Mouse (Mus musculus) right cerebral cortex, postnatal 14 days (tissue): ENCODE data around the gene Tlk1.

Source experiments
- DNase-seq: peaks from one replicate; pipeline ENCODE4 v3.0.0; 2022

Tlk1 gene

DNA sequence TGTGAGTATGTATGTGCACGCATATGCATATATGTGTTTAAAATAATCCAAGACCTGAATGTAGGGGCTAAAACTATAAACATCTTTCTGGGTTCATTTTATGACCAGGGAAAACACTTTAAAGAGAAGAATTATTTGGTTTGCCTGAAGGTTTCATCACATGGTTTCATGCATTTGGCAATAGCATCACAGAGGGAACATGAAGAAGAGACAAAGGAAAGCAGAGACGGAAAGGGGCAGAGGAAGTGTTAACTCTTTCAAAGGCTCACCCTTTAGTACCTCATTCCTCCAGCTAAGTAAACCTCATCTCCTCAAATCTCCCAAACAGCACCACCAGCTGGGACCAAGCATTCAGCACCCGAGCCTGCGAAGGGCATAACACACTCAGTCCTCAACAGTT is 41.1 kb downstream of the Tlk1 start:
- no peak for DNase-seq

DNA sequence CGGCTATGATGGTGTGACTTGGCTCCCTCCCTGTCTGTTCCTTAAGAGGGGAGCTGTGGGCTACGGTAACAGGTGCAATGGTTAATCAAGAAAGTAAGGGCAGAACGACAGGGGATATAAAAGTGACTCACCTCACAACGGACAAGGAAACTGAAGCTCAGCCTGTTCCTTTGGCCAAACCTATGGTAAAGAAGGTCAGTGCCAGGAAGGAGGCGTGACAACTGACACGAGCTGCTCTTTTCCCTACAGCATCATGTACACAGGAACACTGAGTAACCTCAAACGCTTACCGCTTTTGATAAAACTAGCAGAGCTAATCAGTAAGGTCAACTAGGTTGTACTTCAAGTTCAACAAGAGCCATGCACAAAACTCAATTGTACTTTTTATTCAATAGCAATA is 42.0 kb downstream of the Tlk1 start:
- no peak for DNase-seq

DNA sequence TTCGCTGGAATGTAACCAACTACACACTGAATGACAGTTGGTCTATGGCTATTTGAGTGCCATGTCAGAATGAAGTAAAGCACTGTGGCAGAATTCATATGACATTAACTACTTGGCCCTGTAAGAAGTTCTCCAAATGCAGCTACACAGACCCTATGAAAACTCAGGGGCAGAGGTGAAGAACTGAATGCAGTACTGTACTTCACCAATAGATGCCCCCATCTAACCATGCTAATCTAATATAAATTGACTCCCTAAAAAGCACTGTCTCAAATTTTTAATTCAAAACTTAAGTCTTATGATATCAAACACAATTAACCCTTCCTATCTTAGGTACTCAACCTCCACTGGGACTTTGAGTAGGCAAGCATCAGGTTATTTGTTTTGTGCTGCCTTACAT is 45.9 kb downstream of the Tlk1 start:
- DNase-seq, result no peak

DNA sequence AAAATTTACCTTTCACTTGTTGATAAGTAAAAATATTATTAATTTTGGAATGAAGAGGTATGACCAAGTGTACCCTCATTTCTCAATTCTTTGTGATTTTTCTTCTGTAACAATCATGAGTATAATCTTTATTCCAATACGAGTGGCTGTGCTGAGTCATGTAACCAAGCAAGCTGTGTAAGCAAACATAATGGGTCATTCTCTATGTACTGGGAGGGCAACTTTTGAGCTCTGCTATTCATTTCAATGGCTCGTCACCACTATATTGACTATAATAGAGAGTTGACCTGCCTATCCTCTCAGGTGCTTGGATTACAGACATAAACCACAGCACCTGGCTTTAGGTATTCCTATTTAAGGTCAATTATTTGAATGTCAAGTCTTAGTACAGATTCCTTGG is 48.8 kb downstream of the Tlk1 start:
- no peak for DNase-seq

DNA sequence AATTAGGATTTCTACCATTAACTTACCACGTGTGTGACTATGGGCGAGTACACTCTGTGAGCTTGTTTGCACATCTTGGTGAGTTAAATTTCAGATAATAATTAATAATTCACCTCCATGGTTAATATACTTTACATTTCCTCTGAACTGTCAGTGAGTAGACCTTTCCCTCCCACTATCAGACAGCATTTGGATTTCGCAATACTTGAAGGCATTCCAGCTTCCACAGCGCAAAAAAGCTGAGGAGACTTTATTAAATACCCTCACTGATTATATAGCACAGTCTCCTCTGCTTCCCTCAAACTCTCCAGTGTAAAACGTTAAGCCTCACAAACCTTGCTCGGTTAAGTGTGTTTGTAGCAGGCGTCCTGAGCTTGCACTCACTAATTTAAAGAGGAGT is 60.8 kb downstream of the Tlk1 start:
- no peak for DNase-seq

DNA sequence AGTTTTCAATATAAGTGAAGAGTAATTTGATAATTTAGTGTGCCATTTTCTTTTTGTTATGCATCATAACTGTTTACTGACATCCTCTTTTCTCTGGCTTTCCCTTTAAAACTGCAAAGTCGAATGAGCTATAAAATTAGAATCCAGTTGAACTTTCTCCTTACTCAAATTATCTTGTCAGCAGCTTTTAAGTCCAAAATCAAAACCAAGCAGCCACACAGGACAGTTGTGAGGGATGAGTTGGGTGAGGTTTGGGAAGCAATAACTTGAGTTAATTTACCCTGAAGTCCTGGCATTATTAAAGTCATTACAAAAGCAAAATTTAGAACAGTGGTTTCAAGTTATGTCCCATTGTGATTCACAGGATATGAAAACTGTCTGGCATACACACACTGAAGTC is 62.8 kb downstream of the Tlk1 start:
- DNase-seq, result no peak

DNA sequence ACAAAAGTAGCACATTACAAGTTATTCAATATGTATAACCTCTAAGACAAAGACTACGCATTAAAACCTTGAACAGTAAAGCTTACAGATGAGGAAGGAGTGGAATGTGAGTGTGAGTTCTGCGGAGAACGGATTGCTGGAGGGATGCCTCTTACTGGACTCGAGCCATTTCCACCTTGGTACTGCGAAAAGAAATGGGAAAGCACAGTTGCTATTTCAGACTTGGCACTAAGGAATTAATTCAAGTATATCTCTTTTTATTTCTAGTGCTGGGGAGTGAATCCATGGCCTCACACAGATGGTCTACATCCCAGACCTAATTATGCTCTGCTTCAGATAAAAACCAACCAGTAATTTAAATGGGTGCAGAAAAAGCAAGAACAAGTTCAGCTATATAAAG is 73.4 kb downstream of the Tlk1 start:
- no peak for DNase-seq

DNA sequence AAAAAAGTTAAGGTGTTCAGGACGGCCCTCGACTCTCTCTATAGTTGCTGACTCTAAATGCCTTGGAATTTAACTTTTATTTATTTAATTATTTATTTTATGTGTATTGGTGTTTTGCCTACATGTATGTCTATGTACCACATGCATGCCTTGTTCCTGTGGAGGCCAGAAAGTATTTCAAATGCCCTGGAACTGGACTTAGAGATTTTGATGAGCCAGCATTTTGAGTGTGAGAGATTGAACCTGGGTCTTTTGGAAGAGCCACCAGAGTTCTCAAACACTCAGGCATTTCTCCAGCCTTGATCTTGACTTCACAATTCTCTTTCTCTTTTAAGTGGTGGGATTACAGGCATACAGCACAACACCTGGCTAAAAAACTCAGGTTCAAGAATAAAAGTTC is 73.9 kb downstream of the Tlk1 start:
- no peak for DNase-seq

DNA sequence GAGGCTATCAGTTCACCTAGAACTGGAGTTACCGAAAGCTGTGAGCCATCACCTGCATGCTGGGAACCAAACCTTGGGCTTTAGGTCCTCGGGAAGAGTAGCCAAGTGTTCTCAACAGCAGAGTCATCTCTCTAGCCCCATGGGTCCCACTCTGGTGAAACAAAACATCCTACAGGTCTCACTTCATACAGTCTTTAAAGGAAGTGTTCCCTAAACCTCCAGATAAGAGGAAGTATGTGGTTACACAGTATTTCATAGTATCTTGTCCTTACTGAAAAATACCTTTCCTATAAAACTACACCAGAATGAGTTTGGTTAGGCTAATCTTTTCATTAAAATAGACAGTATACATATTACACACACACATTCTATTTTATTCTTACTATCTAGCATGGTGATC is 82.9 kb downstream of the Tlk1 start:
- no peak for DNase-seq

DNA sequence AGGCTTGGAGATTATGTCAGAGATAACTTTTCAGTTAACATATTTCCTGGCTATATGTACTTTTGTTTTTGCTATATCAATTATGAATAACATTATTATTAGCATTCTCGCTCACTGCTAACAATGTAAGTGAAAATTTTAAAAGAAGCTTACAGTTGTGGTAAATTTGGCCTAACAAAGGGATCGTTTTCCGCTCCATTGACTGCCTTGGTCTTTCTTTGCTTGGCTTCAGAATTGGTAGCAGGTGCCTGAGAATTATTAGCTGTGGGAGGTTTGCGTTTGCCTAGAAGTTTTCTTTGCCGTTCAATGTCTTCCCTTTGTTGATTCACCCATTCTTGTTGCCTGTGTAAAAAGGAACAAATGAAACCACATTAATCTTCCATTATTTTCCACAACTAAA is 83.6 kb downstream of the Tlk1 start:
- no peak for DNase-seq

DNA sequence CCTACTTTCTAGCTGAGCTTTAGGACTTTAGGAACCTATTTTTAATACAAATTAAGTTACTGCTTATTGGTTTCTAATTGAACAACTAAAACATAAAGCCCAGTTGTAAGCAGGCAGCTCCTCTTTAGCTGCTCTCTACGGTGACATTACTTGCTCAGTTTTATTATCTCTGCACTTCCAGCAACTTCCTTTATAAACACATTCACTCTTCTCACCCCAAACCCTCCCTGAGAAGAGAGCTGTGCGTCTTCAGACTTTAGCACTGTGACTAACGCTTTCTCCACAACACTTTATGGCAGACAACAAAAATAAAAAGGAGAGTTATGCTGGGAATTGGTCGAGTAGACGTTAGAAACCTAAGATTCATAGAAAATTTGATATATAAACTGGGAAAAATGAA is 89.5 kb downstream of the Tlk1 start:
- no peak for DNase-seq

DNA sequence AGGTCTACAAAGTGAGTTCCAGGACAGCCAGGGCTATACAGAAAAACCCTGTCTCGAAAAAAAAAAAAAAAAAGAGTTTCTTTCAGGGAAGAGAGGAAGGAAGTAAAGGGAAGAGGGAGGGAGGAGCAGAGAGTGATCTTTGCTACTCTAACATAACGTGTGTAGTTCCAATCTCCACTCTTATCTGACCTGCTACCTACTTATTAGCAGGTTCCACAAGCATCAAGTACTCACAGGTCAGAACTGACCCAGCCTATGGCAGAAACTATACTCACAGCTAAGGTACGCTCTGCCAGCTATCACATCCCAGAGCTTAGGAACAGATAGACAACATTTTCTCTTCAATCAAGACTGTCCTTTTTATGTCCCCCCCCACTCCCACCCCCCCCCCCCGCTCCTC is 90.0 kb downstream of the Tlk1 start:
- no peak for DNase-seq

DNA sequence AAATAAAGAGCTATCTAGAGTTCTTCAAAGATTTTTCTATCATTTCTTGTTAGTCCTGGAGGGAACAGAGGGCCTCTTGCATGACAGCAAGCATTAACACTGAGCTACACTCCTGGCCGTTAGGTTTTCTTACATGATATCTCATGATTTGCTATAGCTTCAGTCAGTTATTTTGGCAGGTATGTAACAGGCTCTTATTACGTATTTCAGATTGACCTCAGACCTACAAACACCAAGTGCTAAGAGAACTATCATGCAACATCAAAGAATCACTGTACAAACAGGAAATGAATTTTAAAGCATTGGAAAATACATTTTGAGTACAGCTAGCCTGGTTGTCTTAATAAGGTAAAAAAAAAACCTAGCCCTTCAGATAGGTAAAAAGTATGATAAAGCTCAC is 98.4 kb downstream of the Tlk1 start:
- no peak for DNase-seq

DNA sequence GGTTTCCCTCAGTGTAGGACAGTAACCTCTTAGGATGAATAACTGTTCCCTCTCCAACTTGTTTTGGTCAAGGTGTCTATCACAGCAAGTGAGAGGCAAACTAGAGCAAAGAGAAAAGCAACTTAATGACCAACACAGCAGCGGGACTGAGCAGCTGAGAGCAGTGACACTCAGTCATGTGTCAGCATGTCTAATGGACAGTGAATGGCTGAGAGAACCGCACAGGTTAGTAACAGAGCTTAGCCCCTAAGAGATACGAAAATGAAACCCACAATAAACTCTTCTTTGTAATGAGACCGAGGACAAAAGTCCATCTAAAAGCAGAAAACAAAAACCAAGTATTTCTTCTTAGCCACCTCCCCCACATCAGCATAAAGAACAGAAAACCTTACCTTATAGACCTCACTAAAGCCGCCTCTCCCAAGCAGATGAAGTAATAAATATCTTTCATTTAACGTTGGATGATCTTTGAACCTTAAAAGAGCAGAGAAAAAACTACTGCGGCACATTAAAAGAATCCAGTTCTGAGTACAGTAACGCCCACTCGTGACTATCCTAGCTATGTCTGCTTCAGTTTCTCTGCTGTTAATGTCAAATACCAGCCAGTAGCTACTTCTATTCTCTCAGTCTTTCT is 101.8 kb downstream of the Tlk1 start:
- no peak for DNase-seq

DNA sequence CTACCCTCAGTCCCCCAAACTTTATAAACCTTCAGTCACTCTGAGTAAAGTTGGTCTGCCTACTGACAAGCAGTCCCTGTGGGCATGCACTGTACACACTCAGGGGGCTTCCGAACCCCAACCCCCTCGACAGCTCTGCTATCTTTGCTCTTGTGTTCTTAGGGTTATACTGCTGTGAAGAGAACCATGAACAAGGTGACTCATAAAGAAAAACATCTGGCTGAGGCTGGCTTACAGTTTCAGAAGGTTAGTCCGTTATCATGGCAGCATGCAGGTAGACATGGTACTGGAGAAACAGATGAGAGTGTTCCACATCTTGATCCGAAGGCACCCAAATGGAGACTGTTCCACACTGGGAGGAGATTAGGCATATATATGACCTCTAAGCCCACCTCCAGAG is 114.7 kb downstream of the Tlk1 start:
- no peak for DNase-seq

DNA sequence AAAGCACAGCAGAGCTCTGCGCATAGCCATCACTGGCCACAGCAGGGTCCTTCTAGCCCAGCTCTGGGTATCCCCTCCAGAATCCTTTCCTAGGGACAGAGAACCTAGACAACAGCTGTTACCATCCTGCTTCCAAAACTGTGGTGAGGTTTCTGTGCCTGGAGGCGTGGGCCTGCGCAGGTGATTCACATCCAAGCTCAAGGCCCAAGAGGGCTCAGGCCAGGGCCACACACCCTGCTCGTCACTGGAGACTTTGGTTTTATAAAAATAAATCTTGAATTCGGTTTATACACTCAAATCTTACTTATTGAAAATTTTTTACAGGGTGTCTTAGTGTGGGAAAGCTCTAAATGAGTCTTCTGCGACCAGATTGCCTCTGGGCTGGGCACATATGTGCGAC is 115.3 kb downstream of the Tlk1 start:
- DNase-seq, result no peak

DNA sequence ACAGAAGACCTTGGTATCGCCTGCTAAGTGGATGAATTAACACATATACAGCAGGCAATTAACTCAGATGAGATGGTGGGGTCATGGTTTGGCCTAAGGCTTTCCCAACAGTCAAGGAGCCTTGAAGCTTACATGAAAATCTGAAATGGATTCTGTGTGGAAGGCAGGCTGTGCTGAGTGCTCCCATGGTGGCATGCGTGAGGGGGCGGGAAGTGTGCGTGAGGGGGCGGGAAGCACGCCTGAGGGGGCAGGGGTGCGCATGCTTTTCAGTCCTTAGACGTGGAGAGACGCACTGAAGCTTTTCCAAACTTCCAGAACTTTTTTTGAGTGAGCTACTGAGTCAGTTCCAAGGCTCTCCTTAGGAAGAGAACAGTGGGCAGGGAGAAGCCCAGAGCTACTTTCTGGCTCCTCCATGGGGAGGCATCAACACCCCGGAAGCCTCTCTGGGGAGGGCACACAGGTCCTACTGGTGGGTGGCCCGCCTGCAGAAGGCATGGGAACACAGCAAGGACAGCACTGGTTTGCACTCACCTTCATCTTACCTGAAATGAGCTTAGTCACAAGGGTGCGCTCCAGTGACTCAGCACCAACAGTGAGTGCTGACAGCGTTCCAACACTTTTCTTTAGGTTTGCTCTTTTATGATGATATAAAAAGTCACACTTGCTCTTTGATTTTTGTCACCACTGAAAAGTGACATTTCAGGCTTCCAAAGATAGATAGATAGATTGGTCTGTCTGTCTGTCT is 116.4 kb downstream of the Tlk1 start:
- no peak for DNase-seq

DNA sequence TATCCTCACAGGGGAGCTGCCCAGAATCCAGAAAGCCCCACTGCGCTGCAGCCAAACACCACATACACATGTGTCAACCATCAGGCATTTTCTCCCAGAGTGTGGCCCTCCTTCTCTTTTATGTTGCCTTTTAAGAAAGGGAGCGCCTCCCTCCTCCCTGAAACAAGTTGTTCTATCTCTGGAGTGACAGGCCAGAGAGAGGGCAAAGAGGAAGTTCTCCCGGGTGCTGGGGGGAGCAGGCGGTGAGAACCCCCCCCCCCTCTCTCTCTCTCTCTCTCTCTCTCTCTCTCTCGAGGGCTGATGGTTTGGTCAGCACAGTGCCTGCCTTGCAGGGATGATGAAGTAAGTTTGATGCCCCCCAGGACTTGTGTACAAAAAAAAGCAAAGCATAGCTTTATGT is 123.1 kb downstream of the Tlk1 start:
- DNase-seq, result no peak

DNA sequence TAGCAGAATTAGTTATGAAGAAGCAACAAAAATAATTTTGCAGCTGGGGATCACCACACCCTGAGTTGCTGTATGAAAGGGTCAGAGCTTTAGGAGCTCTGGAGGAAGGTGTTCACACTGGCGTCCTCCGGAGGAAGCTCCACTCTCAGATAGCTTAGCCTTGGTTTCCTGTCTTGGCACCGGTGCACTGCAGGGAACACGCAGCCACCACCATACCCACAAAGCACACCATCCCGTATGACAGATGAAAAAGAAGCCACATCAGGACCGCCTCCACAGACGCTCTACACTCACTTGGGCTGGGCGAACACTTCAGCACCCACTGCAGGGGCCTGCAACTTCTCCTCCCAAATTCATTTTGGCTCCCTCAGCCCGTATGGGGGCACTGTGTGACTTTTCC is 124.0 kb downstream of the Tlk1 start:
- no peak for DNase-seq

DNA sequence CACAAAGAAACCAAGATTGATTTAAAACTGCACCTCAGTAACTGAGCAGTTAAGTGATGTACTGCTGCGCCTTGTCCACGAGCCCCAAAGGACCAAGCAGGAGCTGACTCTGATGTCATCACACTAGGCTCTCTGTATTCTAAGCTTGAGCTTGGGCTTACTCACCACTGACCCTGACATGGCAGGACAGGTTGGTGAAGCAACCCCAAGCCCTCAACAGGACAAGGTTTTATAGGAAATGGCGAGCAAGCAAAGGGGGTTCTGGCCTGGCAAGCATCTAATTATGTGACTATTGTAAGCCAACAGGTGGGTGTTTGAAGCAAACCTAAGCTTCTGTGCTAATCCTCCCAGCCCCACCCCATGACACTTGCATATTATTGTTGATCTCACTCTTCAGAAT is 124.7 kb downstream of the Tlk1 start:
- no peak for DNase-seq

DNA sequence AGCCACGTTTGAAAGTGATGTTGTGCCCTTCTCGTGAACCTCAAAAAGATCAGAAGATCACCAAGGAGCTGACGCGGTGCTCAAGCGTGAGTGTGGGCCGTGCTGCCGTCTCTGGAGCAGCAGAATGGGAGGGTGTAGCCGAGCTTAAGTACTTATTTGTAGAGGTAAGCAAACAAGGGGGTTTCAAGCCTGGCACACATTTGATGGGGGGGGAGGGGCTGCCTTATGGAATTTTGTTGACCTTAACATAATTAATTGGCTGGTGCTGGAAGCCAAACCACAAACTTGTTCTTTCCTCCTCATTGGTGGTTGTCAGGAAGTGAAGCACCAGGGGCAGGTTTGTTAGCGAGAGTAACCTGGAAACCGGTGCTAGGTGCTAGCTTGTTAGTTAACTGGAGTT is 129.8 kb downstream of the Tlk1 start:
- no peak for DNase-seq

DNA sequence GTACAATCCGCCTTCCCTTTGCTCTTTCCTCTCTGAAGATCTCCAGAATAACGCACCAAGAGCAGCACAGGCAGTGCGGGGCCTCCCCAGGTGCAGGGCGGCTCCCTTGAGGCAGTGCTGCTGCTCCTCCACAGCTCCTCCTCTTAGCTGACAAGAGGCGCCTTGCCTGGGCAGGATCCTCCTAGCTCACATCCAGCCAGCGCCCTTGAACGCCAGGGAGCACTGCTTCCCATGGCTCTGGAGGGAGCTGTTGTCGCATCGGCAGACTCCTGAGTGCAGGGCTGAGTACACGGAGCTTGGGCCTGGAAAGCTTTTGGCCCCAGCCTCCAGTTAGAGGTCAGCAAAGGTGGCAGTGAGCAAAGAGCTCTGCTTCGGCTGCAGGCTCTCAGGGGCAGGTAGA is 135.3 kb downstream of the Tlk1 start:
- no peak for DNase-seq

DNA sequence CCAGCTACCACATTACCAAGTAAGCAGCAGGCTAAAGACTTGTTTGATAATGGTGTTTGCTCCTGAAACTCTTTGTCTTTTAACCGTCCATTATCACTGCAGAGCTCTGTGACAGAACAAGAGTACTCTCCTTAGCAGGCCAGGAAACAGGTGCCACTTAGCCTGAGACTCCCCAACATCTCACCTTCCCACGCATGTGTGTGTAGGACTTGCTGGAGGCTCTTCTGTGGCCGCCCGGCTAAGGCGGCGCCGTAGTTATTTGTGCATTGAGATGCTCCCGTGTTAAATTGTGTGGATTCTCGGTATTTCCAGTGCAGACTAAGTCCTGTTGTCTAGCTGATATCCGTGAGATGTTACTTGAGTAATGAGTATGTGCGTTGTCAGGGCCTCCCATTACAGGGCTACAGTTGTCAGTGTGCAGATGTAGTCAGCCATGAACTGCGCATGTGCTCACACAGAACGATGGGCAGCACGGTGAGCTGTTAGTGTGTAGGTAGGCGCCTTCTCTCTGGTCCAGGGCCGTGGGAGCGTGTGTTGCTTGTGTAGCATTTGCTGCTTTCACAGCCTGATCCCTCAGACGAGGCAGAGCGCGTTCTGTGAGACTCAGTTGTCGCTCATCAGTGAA is 137.0 kb downstream of the Tlk1 start:
- DNase-seq, result no peak

DNA sequence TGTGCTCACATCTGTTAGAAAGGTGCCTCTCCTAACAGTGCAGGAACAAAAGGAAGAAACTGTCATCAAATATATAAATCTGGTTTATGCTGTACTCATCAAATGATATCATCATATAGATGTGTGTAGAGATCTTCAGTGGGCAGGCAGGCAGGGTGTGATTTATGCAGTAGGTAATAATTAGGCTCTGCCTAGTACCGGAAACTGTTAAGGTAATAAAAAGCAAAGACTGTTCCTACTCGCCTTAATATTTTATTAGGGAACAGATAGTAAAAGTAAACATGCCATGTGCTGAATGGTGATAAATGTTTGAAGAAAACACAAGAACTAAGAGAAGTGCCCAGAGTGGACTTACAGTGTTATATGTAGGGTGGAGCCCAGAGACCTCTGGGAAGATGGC is 143.2 kb downstream of the Tlk1 start:
- no peak for DNase-seq
